Mouse (Mus musculus): ENCODE measurements around the gene H2-Ob. TPM values are rescaled to one million over a fixed set of nuclear protein-coding genes. Genes with fewer than 3 reads are reported as not detected.
A peak's percentile ranks its signal among the peaks of the same experiment; 100 is the strongest.

Gene H2-Ob
- total and polyA plus RNA-seq, 2 experiments, result 1.6 to 2.9 TPM

GRCm38 (mm10) chr17:34208421-34208820, 30.3 kb upstream of the H2-Ob start:
- no peak for TF ChIP-seq POLR2A (IDR thresholded peaks at IDR 0.05; ENCODE audit: extremely low read depth, insufficient read depth, low read length)

GRCm38 (mm10) chr17:34209680-34210079, 29.0 kb upstream of the H2-Ob start:
- peak; percentile 59 for TF ChIP-seq CTCF (IDR thresholded peaks at IDR 0.05; ENCODE audit: low read depth, low read length)
- no peak for TF ChIP-seq POLR2A (IDR thresholded peaks at IDR 0.05; ENCODE audit: extremely low read depth, insufficient read depth, low read length)
- H3K9ac ChIP-seq (ENCODE audit: low read depth, low read length), result no peak overlapping the region
- H3K27ac ChIP-seq (replicated peaks; ENCODE audit: insufficient read depth, low read depth, low read length), result no peak overlapping the region
- peaks cover 6% of the 10 kb centered on the region; the same call in 1 of the 2 replicates for H3K4me1 ChIP-seq (ENCODE audit: control insufficient read depth, insufficient read depth, low read length)
- peaks cover 10% of the 10 kb centered on the region for H3K36me3 ChIP-seq (ENCODE audit: control insufficient read depth, insufficient read depth, low read length)
- 62% methylated on average over 3 of the region's 3 CpGs for WGBS
- H3K79me2 ChIP-seq (ENCODE audit: control insufficient read depth, insufficient read depth, low read length), result no peaks in the 10 kb centered on the region
- H3K27me3 ChIP-seq (ENCODE audit: control insufficient read depth, insufficient read depth, low read length), result no peaks in the 10 kb centered on the region
- DNase-seq (ENCODE audit: extremely low read depth, low read depth, low spot score), result no peak
- H3K4me3 ChIP-seq (ENCODE audit: insufficient read depth, low read depth, low read length), result no peak overlapping the region

More at GRCm38 (mm10) chr17:34208421-34208820, 30.3 kb upstream of the H2-Ob start:
- H3K27ac ChIP-seq (replicated peaks; ENCODE audit: insufficient read depth, low read depth, low read length), result no peak overlapping the region
- H3K9ac ChIP-seq (ENCODE audit: low read depth, low read length), result no peak overlapping the region
- H3K4me1 ChIP-seq (ENCODE audit: control insufficient read depth, insufficient read depth, low read length), result peaks cover 6% of the 10 kb centered on the region; the same call in 1 of the 2 replicates
- no peaks in the 10 kb centered on the region for H3K79me2 ChIP-seq (ENCODE audit: control insufficient read depth, insufficient read depth, low read length)
- no peaks in the 10 kb centered on the region for H3K27me3 ChIP-seq (ENCODE audit: control insufficient read depth, insufficient read depth, low read length)
- no peak for DNase-seq (ENCODE audit: extremely low read depth, low read depth, low spot score)
- H3K36me3 ChIP-seq (ENCODE audit: control insufficient read depth, insufficient read depth, low read length), result peaks cover 8% of the 10 kb centered on the region
- 69% methylated on average over 10 of the region's 10 CpGs for WGBS
- no peak overlapping the region for H3K4me3 ChIP-seq (ENCODE audit: insufficient read depth, low read depth, low read length)

GRCm38 (mm10) chr17:34210599-34210998, 28.1 kb upstream of the H2-Ob start:
- no peak for TF ChIP-seq CTCF (IDR thresholded peaks at IDR 0.05; ENCODE audit: low read depth, low read length)
- no peaks in the 10 kb centered on the region for H3K27me3 ChIP-seq (ENCODE audit: control insufficient read depth, insufficient read depth, low read length)
- 87% methylated on average over 3 of the region's 3 CpGs for WGBS
- no peak overlapping the region for H3K4me3 ChIP-seq (ENCODE audit: insufficient read depth, low read depth, low read length)
- H3K79me2 ChIP-seq (ENCODE audit: control insufficient read depth, insufficient read depth, low read length), result no peaks in the 10 kb centered on the region
- H3K27ac ChIP-seq (replicated peaks; ENCODE audit: insufficient read depth, low read depth, low read length), result no peak overlapping the region
- peaks cover 10% of the 10 kb centered on the region for H3K36me3 ChIP-seq (ENCODE audit: control insufficient read depth, insufficient read depth, low read length)
- 0 out of 2 replicates have a peak, but pooled peaks cover 2% of the 10 kb centered on the region for H3K4me1 ChIP-seq (ENCODE audit: control insufficient read depth, insufficient read depth, low read length)
- DNase-seq (ENCODE audit: extremely low read depth, low read depth, low spot score), result no peak
- no peak overlapping the region for H3K9ac ChIP-seq (ENCODE audit: low read depth, low read length)

GRCm38 (mm10) chr17:34211746-34212365, 26.8 kb upstream of the H2-Ob start:
- no peaks in the 10 kb centered on the region for H3K4me1 ChIP-seq (ENCODE audit: control insufficient read depth, insufficient read depth, low read length)
- 75% methylated on average over 23 of the region's 23 CpGs for WGBS
- H3K27me3 ChIP-seq (ENCODE audit: control insufficient read depth, insufficient read depth, low read length), result no peaks in the 10 kb centered on the region
- no peaks in the 10 kb centered on the region for H3K79me2 ChIP-seq (ENCODE audit: control insufficient read depth, insufficient read depth, low read length)
- H3K27ac ChIP-seq (replicated peaks; ENCODE audit: insufficient read depth, low read depth, low read length), result no peak overlapping the region
- H3K4me3 ChIP-seq (ENCODE audit: insufficient read depth, low read depth, low read length), result no peak overlapping the region
- DNase-seq (ENCODE audit: extremely low read depth, low read depth, low spot score), result no peak
- peaks cover 11% of the 10 kb centered on the region for H3K36me3 ChIP-seq (ENCODE audit: control insufficient read depth, insufficient read depth, low read length)
- TF ChIP-seq CTCF (IDR thresholded peaks at IDR 0.05; ENCODE audit: low read depth, low read length), result no peak
- no peak for TF ChIP-seq POLR2A (IDR thresholded peaks at IDR 0.05; ENCODE audit: extremely low read depth, insufficient read depth, low read length)
- H3K9ac ChIP-seq (ENCODE audit: low read depth, low read length), result no peak overlapping the region

GRCm38 (mm10) chr17:34213936-34214335, 24.8 kb upstream of the H2-Ob start:
- H3K79me2 ChIP-seq (ENCODE audit: control insufficient read depth, insufficient read depth, low read length), result no peaks in the 10 kb centered on the region
- TF ChIP-seq POLR2A (IDR thresholded peaks at IDR 0.05; ENCODE audit: extremely low read depth, insufficient read depth, low read length), result no peak
- TF ChIP-seq CTCF (IDR thresholded peaks at IDR 0.05; ENCODE audit: low read depth, low read length), result no peak
- H3K4me1 ChIP-seq (ENCODE audit: control insufficient read depth, insufficient read depth, low read length), result no peaks in the 10 kb centered on the region
- no peak overlapping the region for H3K9ac ChIP-seq (ENCODE audit: low read depth, low read length)
- WGBS, result 89% methylated on average over 21 of the region's 21 CpGs
- no peak overlapping the region for H3K4me3 ChIP-seq (ENCODE audit: insufficient read depth, low read depth, low read length)
- H3K36me3 ChIP-seq (ENCODE audit: control insufficient read depth, insufficient read depth, low read length), result peaks cover 11% of the 10 kb centered on the region
- no peak overlapping the region for H3K27ac ChIP-seq (replicated peaks; ENCODE audit: insufficient read depth, low read depth, low read length)
- DNase-seq (ENCODE audit: extremely low read depth, low read depth, low spot score), result no peak
- H3K27me3 ChIP-seq (ENCODE audit: control insufficient read depth, insufficient read depth, low read length), result no peaks in the 10 kb centered on the region

- no peak for DNase-seq (ENCODE audit: extremely low read depth, low read depth, low spot score)
- no peak overlapping the region for H3K9ac ChIP-seq (ENCODE audit: low read depth, low read length)
Observed at GRCm38 (mm10) chr17:34215176-34215575, 23.5 kb upstream of the H2-Ob start.

More at GRCm38 (mm10) chr17:34215176-34215575, 23.5 kb upstream of the H2-Ob start:
- H3K27ac ChIP-seq (replicated peaks; ENCODE audit: insufficient read depth, low read depth, low read length), result no peak overlapping the region
- no peaks in the 10 kb centered on the region for H3K79me2 ChIP-seq (ENCODE audit: control insufficient read depth, insufficient read depth, low read length)
- peaks cover 11% of the 10 kb centered on the region for H3K36me3 ChIP-seq (ENCODE audit: control insufficient read depth, insufficient read depth, low read length)
- no peak overlapping the region for H3K4me3 ChIP-seq (ENCODE audit: insufficient read depth, low read depth, low read length)
- no peaks in the 10 kb centered on the region for H3K4me1 ChIP-seq (ENCODE audit: control insufficient read depth, insufficient read depth, low read length)
- no peak for TF ChIP-seq POLR2A (IDR thresholded peaks at IDR 0.05; ENCODE audit: extremely low read depth, insufficient read depth, low read length)
- TF ChIP-seq CTCF (IDR thresholded peaks at IDR 0.05; ENCODE audit: low read depth, low read length), result no peak
- 93% methylated on average over 12 of the region's 12 CpGs for WGBS
- H3K27me3 ChIP-seq (ENCODE audit: control insufficient read depth, insufficient read depth, low read length), result no peaks in the 10 kb centered on the region
